Mouse (Mus musculus) ovary, adult 18-20 months (tissue): Measurements from ENCODE around the gene Camkv.

Source experiments
- DNase-seq: peaks from one replicate; pipeline ENCODE4 v3.0.0; 2022; ENCODE audit warnings: low spot score, mixed read lengths

The Camkv gene

GRCm38 (mm10) chr9:107963700-107964099, 28.2 kb downstream of the Camkv start:
- peak; percentile 44 for DNase-seq

GRCm38 (mm10) chr9:107964681-107965080, 29.2 kb downstream of the Camkv start:
- no peak for DNase-seq

- DNase-seq = no peak
These were observed 31.2 kb downstream of the Camkv start for GRCm38 (mm10) chr9:107966676-107967075.

GRCm38 (mm10) chr9:107967437-107967836, 32.0 kb downstream of the Camkv start:
- DNase-seq = no peak

GRCm38 (mm10) chr9:107968531-107968930, 33.1 kb downstream of the Camkv start:
- no peak for DNase-seq

- DNase-seq = no peak
These were observed 34.8 kb downstream of the Camkv start for GRCm38 (mm10) chr9:107970311-107970710.

- no peak for DNase-seq
These were observed 36.4 kb downstream of the Camkv start for GRCm38 (mm10) chr9:107971690-107972541.

- no peak for DNase-seq
These were observed 39.2 kb downstream of the Camkv start for GRCm38 (mm10) chr9:107974491-107975171.

- DNase-seq = peak; percentile 24
These were observed 40.2 kb downstream of the Camkv start, which contains the start of gene Uba7 for GRCm38 (mm10) chr9:107975399-107976386. Uba7 (plus strand) TSS chr9:107975505.

- no peak for DNase-seq
These were observed 43.3 kb downstream of the Camkv start for GRCm38 (mm10) chr9:107978815-107979214.

- DNase-seq = no peak
These were observed 46.5 kb downstream of the Camkv start for GRCm38 (mm10) chr9:107981684-107982605.

- DNase-seq = no peak
These were observed 47.3 kb downstream of the Camkv start, which contains the start of gene Gm20661 for GRCm38 (mm10) chr9:107982681-107983346. Gm20661 (plus strand) TSS chr9:107983058.

- DNase-seq = peak; percentile 40
These were observed 48.0 kb downstream of the Camkv start for GRCm38 (mm10) chr9:107983421-107983890.

- DNase-seq = no peak
These were observed 48.7 kb downstream of the Camkv start for GRCm38 (mm10) chr9:107984052-107984753.

- no peak for DNase-seq
These were observed 49.2 kb downstream of the Camkv start for GRCm38 (mm10) chr9:107984754-107985055.

GRCm38 (mm10) chr9:107985131-107986119, 50.0 kb downstream of the Camkv start, which contains the start of gene Inka1:
Inka1 (minus strand) TSS chr9:107985879.
- peak; percentile 80 for DNase-seq

GRCm38 (mm10) chr9:107986376-107986775, 50.9 kb downstream of the Camkv start:
- DNase-seq = peak; percentile 74

GRCm38 (mm10) chr9:107987950-107988349, 52.5 kb downstream of the Camkv start:
- no peak for DNase-seq
